8 mouse cellular contexts compared by ENCODE assay signal in genomic region chr11:80081786-80082319, GRCm38 (mm10). TPM values are rescaled to one million over a fixed set of nuclear protein-coding genes. Genes with fewer than 3 reads are reported as not detected.
DNase-seq lines count a peak whose midpoint lies in the region; ATAC-seq and TF ChIP-seq lines count a peak whose summit lies in the region.

No protein-coding gene starts in this region.

- no peaks in the 10 kb centered on the region for H3K9me3 ChIP-seq in heart, embryonic 15.5 days (replicated peaks)
- peaks cover 3% of the 10 kb centered on the region; the same call in 1 of the 2 replicates for H3K9me3 ChIP-seq in ES-Bruce4 (replicated peaks; ENCODE audit: control insufficient read depth, insufficient read depth, low read length, poor library complexity, severe bottlenecking)
- no peaks in the 10 kb centered on the region for H3K9me3 ChIP-seq in embryonic facial prominence, embryonic 12.5 days
- no peaks in the 10 kb centered on the region for H3K9me3 ChIP-seq in liver, embryonic 11.5 days (ENCODE audit: control insufficient read depth, low read length)

- intact Hi-C loops in heart, postnatal 10 days (cut with DNase I), result loop anchor here (5.0 kb wide), 1 partner anchor 100 kb away; the partner anchor contains the start of gene Rnf135

- H3K27me3 ChIP-seq in heart, embryonic 15.5 days, result no peaks in the 10 kb centered on the region
- H3K27me3 ChIP-seq in ES-Bruce4 (ENCODE audit: control insufficient read depth, insufficient read depth, low read length, poor library complexity, severe bottlenecking), result no peaks in the 10 kb centered on the region
- H3K27me3 ChIP-seq in embryonic facial prominence, embryonic 12.5 days, result no peaks in the 10 kb centered on the region
- no peaks in the 10 kb centered on the region for H3K27me3 ChIP-seq in liver, embryonic 11.5 days (replicated peaks; ENCODE audit: control insufficient read depth, insufficient read depth, low read length)

- peaks cover 20% of the 10 kb centered on the region for H3K4me1 ChIP-seq in heart, embryonic 15.5 days (replicated peaks)
- no peaks in the 10 kb centered on the region for H3K4me1 ChIP-seq in ES-Bruce4 (ENCODE audit: control insufficient read depth, insufficient read depth, low read length)
- peaks cover 14% of the 10 kb centered on the region for H3K4me1 ChIP-seq in embryonic facial prominence, embryonic 12.5 days
- peaks cover 24% of the 10 kb centered on the region for H3K4me1 ChIP-seq in liver, embryonic 11.5 days (replicated peaks; ENCODE audit: control insufficient read depth, insufficient read depth, low read length)

- H3K4me3 ChIP-seq in heart, embryonic 15.5 days, result peak overlapping the region; percentile 100; the same call in 1 of the 2 replicates
- no peak overlapping the region for H3K4me3 ChIP-seq in ES-Bruce4 (ENCODE audit: low read depth, low read length)
- no peak overlapping the region for H3K4me3 ChIP-seq in embryonic facial prominence, embryonic 12.5 days
- peak overlapping the region; percentile 74 for H3K4me3 ChIP-seq in liver, embryonic 11.5 days (ENCODE audit: low read depth, low read length)

- TF ChIP-seq POLR2A in ES-Bruce4 (IDR thresholded peaks at IDR 0.05; ENCODE audit: insufficient read depth, low read length), result no peak

- peak overlapping the region; percentile 68; the same call in 1 of the 2 replicates for H3K4me2 ChIP-seq in heart, embryonic 15.5 days
- H3K4me2 ChIP-seq in embryonic facial prominence, embryonic 12.5 days (replicated peaks), result no peak overlapping the region
- H3K4me2 ChIP-seq in liver, embryonic 11.5 days, result peak overlapping the region; percentile 72

- no peak for ATAC-seq in heart, embryonic 15.5 days (replicated peaks; ENCODE audit: insufficient number of reproducible peaks, insufficient read depth, low FRiP score, low read depth)
- ATAC-seq in embryonic facial prominence, embryonic 12.5 days (ENCODE audit: insufficient number of reproducible peaks, insufficient read depth, low FRiP score, low TSS enrichment), result no peak
- ATAC-seq in liver, embryonic 11.5 days (replicated peaks; ENCODE audit: low FRiP score), result no peak
- ATAC-seq in CD4-positive, CD25-positive, alpha-beta regulatory T cell, adult 4 months, result no peak

- peak overlapping the region; percentile 99 for H3K27ac ChIP-seq in heart, embryonic 15.5 days
- H3K27ac ChIP-seq in ES-Bruce4 (ENCODE audit: insufficient read depth, low read length), result peak overlapping the region; percentile 88; the same call in 1 of the 2 replicates
- H3K27ac ChIP-seq in embryonic facial prominence, embryonic 12.5 days, result peak overlapping the region; percentile 96
- H3K27ac ChIP-seq in liver, embryonic 11.5 days (ENCODE audit: low read depth, low read length), result peak overlapping the region; percentile 100

- 64% methylated on average over 7 of the region's 7 CpGs for WGBS in heart, embryonic 15.5 days
- 82% methylated on average over 7 of the region's 7 CpGs for WGBS in embryonic facial prominence, embryonic 12.5 days
- WGBS in liver, embryonic 11.5 days, result 40% methylated on average over 7 of the region's 7 CpGs

- H3K9ac ChIP-seq in heart, embryonic 15.5 days, result no peak overlapping the region
- peak overlapping the region; percentile 91 for H3K9ac ChIP-seq in ES-Bruce4 (ENCODE audit: low read depth, poor library complexity, severe bottlenecking)
- H3K9ac ChIP-seq in embryonic facial prominence, embryonic 12.5 days, result no peak overlapping the region
- peak overlapping the region; percentile 95; the same call in 1 of the 2 replicates for H3K9ac ChIP-seq in liver, embryonic 11.5 days (ENCODE audit: low read depth, low read length)

- no peaks in the 10 kb centered on the region for H3K36me3 ChIP-seq in heart, embryonic 15.5 days
- H3K36me3 ChIP-seq in ES-Bruce4 (ENCODE audit: control insufficient read depth, insufficient read depth, low read length, poor library complexity, severe bottlenecking), result peaks cover 14% of the 10 kb centered on the region; the same call in 1 of the 2 replicates
- no peaks in the 10 kb centered on the region for H3K36me3 ChIP-seq in embryonic facial prominence, embryonic 12.5 days
- peaks cover 8% of the 10 kb centered on the region for H3K36me3 ChIP-seq in liver, embryonic 11.5 days (ENCODE audit: control insufficient read depth, insufficient read depth, low read length)

- TF ChIP-seq EP300 in ES-Bruce4 (IDR thresholded peaks at IDR 0.05; ENCODE audit: insufficient read depth, low read depth, low read length), result no peak

- no peak for TF ChIP-seq CTCF in ES-Bruce4 (IDR thresholded peaks at IDR 0.05; ENCODE audit: low read depth, low read length)

- DNase-seq in heart, postnatal 10 days, result no peak
- DNase-seq in liver, embryonic 11.5 days (ENCODE audit: low spot score), result no peak
- DNase-seq in ovary, postnatal 14 days (ENCODE audit: low spot score), result no peak
- no peak for DNase-seq in layer of hippocampus, postnatal 36 days

RNA-seq across cellular contexts. Expression of gene Crlf3, which starts 1.1 kb away (rescaled TPM):
- polyA plus RNA-seq in heart, embryonic 15.5 days (2015; fragmentation: Nextera tagmentation; extraction: Ambion mirVana), result 29.2 and 37.4 TPM in 2 replicates
- total RNA-seq in heart, postnatal 10 days (2021), result 10 to 100 TPM; 16.6 to 26.5 TPM
- 50.9 and 59.1 TPM in 2 replicates for polyA plus RNA-seq in ES-Bruce4 (2011; ENCODE audit: insufficient read depth, insufficient read length, low read depth, missing spikeins)
- 51.7 and 52.9 TPM in 2 replicates for polyA plus RNA-seq in embryonic facial prominence, embryonic 12.5 days (2016; fragmentation: Nextera tagmentation; extraction: Ambion mirVana)
- polyA plus RNA-seq in liver, embryonic 11.5 days (2014; fragmentation: Nextera tagmentation; extraction: Ambion mirVana), result 99.7 and 116 TPM in 2 replicates
- 100 to 1,000 TPM; 125 to 134 TPM for polyA plus RNA-seq in CD4-positive, CD25-positive, alpha-beta regulatory T cell, adult 4 months (2017; shearing (Covaris generic))
- 10 to 100 TPM; 20.5 to 22.1 TPM for total RNA-seq in layer of hippocampus, postnatal 36 days (2021)

RNA-seq across cellular contexts. Expression of gene Atad5, which starts 7.3 kb away (rescaled TPM):
- polyA plus RNA-seq in heart, embryonic 15.5 days (2015; fragmentation: Nextera tagmentation; extraction: Ambion mirVana), result 4.4 and 4.7 TPM in 2 replicates
- 1 to 10 TPM; 2.8 to 4.1 TPM for total RNA-seq in heart, postnatal 10 days (2021)
- 25.0 and 26.6 TPM in 2 replicates for polyA plus RNA-seq in ES-Bruce4 (2011; ENCODE audit: insufficient read depth, insufficient read length, low read depth, missing spikeins)
- 16.0 and 16.7 TPM in 2 replicates for polyA plus RNA-seq in embryonic facial prominence, embryonic 12.5 days (2016; fragmentation: Nextera tagmentation; extraction: Ambion mirVana)
- polyA plus RNA-seq in liver, embryonic 11.5 days (2014; fragmentation: Nextera tagmentation; extraction: Ambion mirVana), result 19.4 and 23.6 TPM in 2 replicates
- 1 to 10 TPM; 3.5 to 3.6 TPM for polyA plus RNA-seq in CD4-positive, CD25-positive, alpha-beta regulatory T cell, adult 4 months (2017; shearing (Covaris generic))
- 1 to 10 TPM; 3.1 to 3.2 TPM for total RNA-seq in layer of hippocampus, postnatal 36 days (2021)

Comparison
In these comparisons a context has a peak if more than half of its experiments do, and no peak if none do; other contexts are left out.
1. H3K4me3 ChIP-seq: peak in heart, embryonic 15.5 days (single experiment) and liver, embryonic 11.5 days (single experiment); none in ES-Bruce4 (single experiment) and embryonic facial prominence, embryonic 12.5 days (single experiment).
2. H3K9ac ChIP-seq: peak in ES-Bruce4 (single experiment) and liver, embryonic 11.5 days (single experiment); none in heart, embryonic 15.5 days (single experiment) and embryonic facial prominence, embryonic 12.5 days (single experiment).
3. Peak in every context shown above with its lines, with median percentiles within 50 percentile points of each other: H3K27ac ChIP-seq.